Mouse (Mus musculus) olfactory bulb, adult 2 months (tissue): ENCODE measurements at regions not wholly inside any gene's neighbourhood (a gene's known extent, or its start where the extent isn't known, plus 50 kb on each side); places are given as distances from the start of the nearest gene placed in this dataset.

Source experiments
- H3K27ac ChIP-seq: fragments of 200-500 bp; 2 replicates; pipeline ENCODE4 v1.5.1; 2012; ENCODE audit warnings: low read depth, low read length; ENCODE audit not compliant: insufficient read depth
- H3K4me1 ChIP-seq: fragments of 200-500 bp; 2 replicates; pipeline ENCODE4 v1.6.1; 2012; ENCODE audit warnings: low read length; ENCODE audit not compliant: control insufficient read depth, insufficient read depth
- H3K4me3 ChIP-seq: fragments of 200-500 bp; 2 replicates; pipeline ENCODE4 v1.5.1; 2012; ENCODE audit warnings: mild to moderate bottlenecking, low read depth, low read length, moderate library complexity; ENCODE audit not compliant: insufficient read depth
- CTCF ChIP-seq: fragments of 200-500 bp; IDR thresholded peaks from 2 replicates; pipeline ENCODE4 v1.5.1; 2012; ENCODE audit warnings: low read depth, mild to moderate bottlenecking, low read length, moderate library complexity; ENCODE audit not compliant: insufficient read depth
- POLR2A ChIP-seq: fragments of 200-500 bp; IDR thresholded peaks from 2 replicates; pipeline ENCODE4 v1.6.1; 2012; ENCODE audit warnings: mild to moderate bottlenecking, low read depth, low read length, moderate library complexity; ENCODE audit not compliant: insufficient read depth
- WGBS: fragments of 180-500 bp; shearing (Covaris S2); methylation state at CpG from one replicate; pipeline ENCODE4 v1.1.7; 2018; 5-methylcytosine and 5-hydroxymethylcytosine counted together

DNA sequence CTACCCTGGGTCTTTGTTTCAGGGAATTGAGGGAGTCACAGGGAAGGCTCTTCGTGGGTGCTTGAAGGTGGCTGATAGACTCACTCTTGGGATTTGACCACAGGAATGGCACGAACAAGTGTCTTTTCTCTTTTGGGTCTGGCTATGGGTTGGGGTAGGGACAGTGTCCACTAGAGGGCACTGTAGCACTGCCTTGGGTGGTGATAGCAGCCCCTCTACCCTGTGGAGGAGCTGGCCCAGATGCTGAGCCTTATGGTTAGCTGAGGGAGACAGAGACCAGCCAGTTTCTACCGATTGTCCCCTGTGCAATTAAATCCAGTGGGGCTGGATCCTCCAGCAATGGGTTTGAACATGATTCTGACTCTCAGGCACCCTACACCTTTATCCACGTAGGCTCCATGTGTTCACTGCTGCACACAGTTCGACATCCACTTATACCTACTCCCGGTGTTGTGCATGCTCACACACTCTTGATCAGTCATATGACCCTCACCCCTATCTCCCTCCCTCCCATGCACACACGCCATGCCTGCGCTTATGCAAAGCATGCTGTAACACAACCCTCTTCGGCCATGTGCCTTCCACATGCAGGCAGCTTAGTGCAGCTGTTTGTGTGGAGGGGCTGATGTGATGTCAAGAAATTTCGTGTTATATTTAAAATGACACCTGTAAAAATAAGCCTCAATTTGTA, 136.6 kb downstream of the Ttc32 start:
- H3K4me3 ChIP-seq: no peak overlapping the region
- TF ChIP-seq CTCF (peak; percentile 31; the same call in 1 of the 2 replicates), POLR2A (no peak)
- no peaks in the 10 kb centered on the region for H3K4me1 ChIP-seq
- H3K27ac ChIP-seq: no peak overlapping the region
- 66% methylated on average over 10 of the region's 10 CpGs for WGBS

- 77% methylated on average over 3 of the region's 3 CpGs for WGBS
- TF ChIP-seq POLR2A (no peak), CTCF (no peak)
- Histone ChIP-seq H3K4me3 (no peak overlapping the region), H3K4me1 (no peaks in the 10 kb centered on the region), H3K27ac (no peak overlapping the region)
These were observed 139.2 kb downstream of the Ttc32 start for GRCm38 (mm10) chr12:9169008-9169407.

DNA sequence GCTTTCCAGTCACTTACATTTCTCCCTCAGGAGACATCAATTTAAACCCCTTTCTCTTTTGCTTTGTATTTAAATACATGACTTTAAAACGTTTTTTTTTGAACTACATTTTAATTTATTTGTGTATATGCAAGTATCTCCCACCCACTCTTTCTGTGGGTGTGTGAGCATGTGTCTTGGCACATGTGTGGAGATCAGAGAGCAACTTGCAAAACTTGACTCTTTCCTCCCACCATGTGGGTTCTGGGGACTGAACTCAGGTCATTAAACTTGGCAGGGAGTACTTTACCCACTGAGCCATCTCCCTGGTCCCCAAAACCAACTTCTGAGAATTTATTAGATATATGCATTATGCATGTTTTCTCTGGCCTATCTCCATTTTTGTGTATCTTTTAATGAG, 143.9 kb downstream of the Ttc32 start:
- no peak overlapping the region for H3K4me3 ChIP-seq
- TF ChIP-seq CTCF (no peak), POLR2A (no peak)
- WGBS: 6% methylated on average over 1 of the region's 1 CpGs

GRCm38 (mm10) chr12:9174327-9174726, 144.5 kb downstream of the Ttc32 start:
- TF ChIP-seq CTCF (no peak), POLR2A (no peak)
- H3K4me1 ChIP-seq: no peaks in the 10 kb centered on the region
- WGBS: 50% methylated on average over 9 of the region's 9 CpGs
- H3K27ac ChIP-seq: no peak overlapping the region
- H3K4me3 ChIP-seq: no peak overlapping the region

More for the DNA sequence above, 143.9 kb downstream of the Ttc32 start:
- H3K27ac ChIP-seq: no peak overlapping the region
- no peaks in the 10 kb centered on the region for H3K4me1 ChIP-seq

GRCm38 (mm10) chr12:9176198-9176597, 146.4 kb downstream of the Ttc32 start:
- TF ChIP-seq POLR2A: no peak
- no peak for TF ChIP-seq CTCF
- no peaks in the 10 kb centered on the region for H3K4me1 ChIP-seq
- WGBS: 73% methylated on average over 2 of the region's 2 CpGs
- no peak overlapping the region for H3K4me3 ChIP-seq
- no peak overlapping the region for H3K27ac ChIP-seq

GRCm38 (mm10) chr12:9178626-9179025, 148.8 kb downstream of the Ttc32 start:
- WGBS: 68% methylated on average over 4 of the region's 4 CpGs
- H3K4me1 ChIP-seq: no peaks in the 10 kb centered on the region
- TF ChIP-seq POLR2A (no peak), CTCF (no peak)

DNA sequence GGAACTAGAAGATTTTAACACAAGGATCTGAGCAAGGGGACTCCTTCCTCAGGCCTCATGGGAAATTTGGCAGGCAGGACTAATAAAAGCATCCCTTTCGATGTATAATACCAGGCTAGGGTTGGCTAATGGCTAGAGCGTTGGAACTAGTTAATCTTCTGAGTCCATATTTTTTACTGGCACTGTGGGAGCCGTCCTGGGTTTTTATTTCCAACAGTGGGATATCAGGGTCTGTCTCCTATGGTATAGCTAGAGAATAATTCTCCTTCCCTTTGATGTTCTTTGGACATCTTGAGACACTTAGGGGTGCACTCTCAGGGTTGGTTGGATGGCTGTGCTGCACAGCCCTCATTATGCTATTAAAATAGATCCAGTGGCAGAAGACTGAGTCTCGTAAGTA, 150.9 kb downstream of the Ttc32 start:
- 80% methylated on average over 4 of the region's 4 CpGs for WGBS
- no peaks in the 10 kb centered on the region for H3K4me1 ChIP-seq
- no peak overlapping the region for H3K4me3 ChIP-seq
- H3K27ac ChIP-seq: no peak overlapping the region
- TF ChIP-seq POLR2A (no peak), CTCF (no peak)

More at GRCm38 (mm10) chr12:9178626-9179025, 148.8 kb downstream of the Ttc32 start:
- Histone ChIP-seq H3K27ac (no peak overlapping the region), H3K4me3 (no peak overlapping the region)

DNA sequence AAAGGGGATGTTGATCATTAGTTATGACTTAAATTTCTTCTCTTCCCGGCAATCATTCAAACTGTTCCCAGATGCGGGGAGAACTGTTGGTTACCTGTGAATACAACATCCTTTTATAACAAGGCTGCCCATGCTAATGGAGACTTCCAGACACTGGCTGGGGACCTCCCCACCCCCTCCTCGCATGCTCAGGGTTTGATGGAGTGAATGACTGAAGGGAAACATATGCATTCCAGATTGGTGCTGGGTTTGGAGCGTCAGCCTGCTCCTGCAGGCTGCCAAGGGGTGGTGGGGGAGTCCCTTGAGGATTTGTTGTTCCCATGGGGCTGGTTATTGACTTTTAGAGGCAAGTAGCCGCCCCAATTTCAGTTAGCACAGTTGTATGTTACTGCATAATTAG, 161.9 kb downstream of the Ttc32 start:
- Histone ChIP-seq H3K4me3 (no peak overlapping the region), H3K4me1 (no peaks in the 10 kb centered on the region), H3K27ac (no peak overlapping the region)
- no peak for TF ChIP-seq CTCF
- no peak for TF ChIP-seq POLR2A
- 79% methylated on average over 5 of the region's 5 CpGs for WGBS

- Histone ChIP-seq H3K4me1 (no peaks in the 10 kb centered on the region), H3K4me3 (no peak overlapping the region), H3K27ac (no peak overlapping the region)
- 68% methylated on average over 2 of the region's 2 CpGs for WGBS
- TF ChIP-seq POLR2A (no peak), CTCF (no peak)
These were observed 169.5 kb downstream of the Ttc32 start for GRCm38 (mm10) chr12:9199321-9199720.
